Mouse (Mus musculus): Measurements from ENCODE around the gene Serpinb11.

DNA sequence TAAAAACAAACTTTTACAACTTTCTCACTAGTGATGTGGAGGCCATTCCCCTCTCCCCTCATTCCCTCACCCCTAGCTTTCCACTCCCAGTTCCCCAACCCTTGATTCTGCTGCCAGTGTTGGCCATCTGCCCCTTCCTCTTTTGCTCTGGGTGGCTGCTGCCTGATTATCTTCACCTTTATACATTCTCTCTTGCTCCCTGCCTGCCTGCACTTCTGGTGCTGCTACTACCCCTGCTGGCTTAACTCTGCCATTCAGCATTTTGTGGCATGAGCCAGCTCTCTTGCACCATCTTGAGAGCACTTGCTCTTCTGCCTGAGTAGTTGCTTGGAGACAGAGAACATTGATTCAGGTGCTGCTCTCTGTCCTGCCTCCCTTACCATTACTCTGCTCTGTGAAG, 15.0 kb upstream of the Serpinb11 start:
- TF ChIP-seq EP300 (IDR thresholded peaks at IDR 0.05; ENCODE audit: low read depth) (no peak), CTCF (IDR thresholded peaks at IDR 0.05; ENCODE audit: low read depth) (no peak)

Data from liver, postnatal 0 days (tissue).